Comparison of ENCODE assay signal across 11 mouse cellular contexts in the genomic region with DNA sequence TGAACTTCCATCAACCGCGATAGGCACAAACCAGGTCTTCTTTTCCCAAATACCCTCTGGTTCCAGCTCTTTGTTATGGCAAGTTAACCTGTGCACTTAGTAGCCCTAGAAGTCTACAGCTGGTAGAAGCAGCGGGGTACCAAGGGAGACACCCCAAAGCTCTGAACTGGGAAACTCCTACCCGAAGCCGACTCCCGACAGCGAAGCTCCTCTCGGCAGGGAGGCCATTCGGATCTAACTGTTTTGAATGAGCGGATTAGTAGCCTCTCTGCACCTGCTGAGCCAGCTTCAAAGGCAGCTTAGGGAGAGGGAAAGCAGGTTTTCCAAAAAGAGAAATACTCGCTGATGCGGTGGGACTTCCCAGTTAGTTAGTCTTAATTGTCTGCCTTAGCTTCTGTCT.
DNase-seq lines count a peak whose midpoint lies in the region; ATAC-seq and TF ChIP-seq lines count a peak whose summit lies in the region.
"Had no signal": no experiment of that assay in that cellular context is flagged by ENCODE, and none has a peak within 500 bp of the region (broad histone marks: within the 10 kb centered on the region; RNA-seq: fewer than 3 reads in every experiment).

No protein-coding gene starts in this region.

- H3K9me3 ChIP-seq in heart, embryonic 16.5 days (replicated peaks; ENCODE audit: control insufficient read depth, low read length), result no peaks in the 10 kb centered on the region
- no peaks in the 10 kb centered on the region for H3K9me3 ChIP-seq in hindbrain, embryonic 11.5 days (ENCODE audit: control insufficient read depth, low read length)
- H3K9me3 ChIP-seq in neural tube, embryonic 13.5 days, result no peaks in the 10 kb centered on the region
- no peaks in the 10 kb centered on the region for H3K9me3 ChIP-seq in lung, postnatal 0 days (ENCODE audit: low read length)

- peak overlapping the region; percentile 2 for H3K4me3 ChIP-seq in heart, embryonic 16.5 days (ENCODE audit: low read length)
- H3K4me3 ChIP-seq in hindbrain, embryonic 11.5 days (ENCODE audit: low read depth, low read length), result no peak overlapping the region
- peak overlapping the region; percentile 18; the same call in 1 of the 2 replicates for H3K4me3 ChIP-seq in neural tube, embryonic 13.5 days
- no peak overlapping the region for H3K4me3 ChIP-seq in lung, postnatal 0 days (ENCODE audit: low read depth, low read length)

- intact Hi-C loops in heart, postnatal 10 days (cut with DNase I), result no loop called here

- TF ChIP-seq CTCF in lung, postnatal 0 days (IDR thresholded peaks at IDR 0.05), result no peak

- TF ChIP-seq EP300 in lung, postnatal 0 days (IDR thresholded peaks at IDR 0.05), result no peak

- no peaks in the 10 kb centered on the region for H3K36me3 ChIP-seq in heart, embryonic 16.5 days (ENCODE audit: control insufficient read depth, insufficient read depth)
- no peaks in the 10 kb centered on the region for H3K36me3 ChIP-seq in hindbrain, embryonic 11.5 days (ENCODE audit: control insufficient read depth, insufficient read depth, low read length)
- H3K36me3 ChIP-seq in neural tube, embryonic 13.5 days, result no peaks in the 10 kb centered on the region
- H3K36me3 ChIP-seq in lung, postnatal 0 days (ENCODE audit: insufficient read depth, low read length), result no peaks in the 10 kb centered on the region

- no peak overlapping the region for H3K9ac ChIP-seq in heart, embryonic 16.5 days (ENCODE audit: low read length)
- no peak overlapping the region for H3K9ac ChIP-seq in hindbrain, embryonic 11.5 days (ENCODE audit: low read depth, low read length)
- H3K9ac ChIP-seq in neural tube, embryonic 13.5 days, result no peak overlapping the region
- no peak overlapping the region for H3K9ac ChIP-seq in lung, postnatal 0 days (replicated peaks; ENCODE audit: low read depth)

- DNase-seq in heart, postnatal 10 days, result no peak
- DNase-seq in embryo, embryonic 10 days (ENCODE audit: low spot score), result peak; percentile 45
- peak; percentile 10 for DNase-seq in hindbrain, embryonic 11.5 days (ENCODE audit: low spot score)
- no peak for DNase-seq in lung, postnatal 0 days (ENCODE audit: low spot score)
- DNase-seq in gastrocnemius, postnatal 10 days, result no peak
- DNase-seq in thymus, postnatal 0 days (ENCODE audit: low spot score), result no peak
- DNase-seq: adrenal gland, adult 2 months; cerebellum, postnatal 36 days; gastrocnemius, postnatal 36 days had no signal

- ATAC-seq in heart, embryonic 16.5 days (replicated peaks; ENCODE audit: extremely low read depth, insufficient read depth, low FRiP score), result no peak
- ATAC-seq in hindbrain, embryonic 11.5 days (ENCODE audit: low FRiP score), result no peak
- ATAC-seq in neural tube, embryonic 13.5 days (ENCODE audit: low read depth), result no peak
- ATAC-seq in lung, postnatal 0 days, result no peak

- 5% methylated on average over 12 of the region's 12 CpGs for WGBS in heart, embryonic 16.5 days
- 4% methylated on average over 12 of the region's 12 CpGs for WGBS in hindbrain, embryonic 11.5 days
- WGBS in neural tube, embryonic 13.5 days, result 2% methylated on average over 12 of the region's 12 CpGs
- WGBS in lung, postnatal 0 days, result 14% methylated on average over 12 of the region's 12 CpGs

- H3K4me2 ChIP-seq in heart, embryonic 16.5 days (ENCODE audit: low read depth, low read length), result peak overlapping the region; percentile 55
- H3K4me2 ChIP-seq in hindbrain, embryonic 11.5 days (replicated peaks; ENCODE audit: low read depth, low read length), result peak overlapping the region; percentile 14; the same call in 1 of the 2 replicates
- H3K4me2 ChIP-seq in neural tube, embryonic 13.5 days, result peak overlapping the region; percentile 47
- H3K4me2 ChIP-seq in lung, postnatal 0 days (replicated peaks; ENCODE audit: low read depth, low read length), result no peak overlapping the region

- no peaks in the 10 kb centered on the region for H3K4me1 ChIP-seq in heart, embryonic 16.5 days (ENCODE audit: control insufficient read depth, insufficient read depth, low read length)
- H3K4me1 ChIP-seq in hindbrain, embryonic 11.5 days (replicated peaks; ENCODE audit: control insufficient read depth, insufficient read depth, low read length), result no peaks in the 10 kb centered on the region
- H3K4me1 ChIP-seq in neural tube, embryonic 13.5 days (replicated peaks), result peaks cover 7% of the 10 kb centered on the region
- H3K4me1 ChIP-seq in lung, postnatal 0 days (ENCODE audit: insufficient read depth, low read depth, low read length), result no peaks in the 10 kb centered on the region

- H3K27ac ChIP-seq in heart, embryonic 16.5 days (ENCODE audit: low read length), result no peak overlapping the region
- no peak overlapping the region for H3K27ac ChIP-seq in hindbrain, embryonic 11.5 days (ENCODE audit: low read depth, low read length)
- no peak overlapping the region for H3K27ac ChIP-seq in neural tube, embryonic 13.5 days (replicated peaks)
- no peak overlapping the region for H3K27ac ChIP-seq in lung, postnatal 0 days (ENCODE audit: low read length)

- H3K27me3 ChIP-seq in heart, embryonic 16.5 days (ENCODE audit: control insufficient read depth, insufficient read depth, low read length), result no peaks in the 10 kb centered on the region
- no peaks in the 10 kb centered on the region for H3K27me3 ChIP-seq in hindbrain, embryonic 11.5 days (ENCODE audit: control insufficient read depth, insufficient read depth, low read length)
- H3K27me3 ChIP-seq in neural tube, embryonic 13.5 days, result peaks cover 3% of the 10 kb centered on the region; the same call in 1 of the 2 replicates
- no peaks in the 10 kb centered on the region for H3K27me3 ChIP-seq in lung, postnatal 0 days (replicated peaks; ENCODE audit: insufficient read depth, low read length)

Comparison
In these comparisons a context has a peak if more than half of its experiments do, and no peak if none do; other contexts are left out.
1. H3K4me3 ChIP-seq: peak in heart, embryonic 16.5 days (single experiment) and neural tube, embryonic 13.5 days (single experiment); none in hindbrain, embryonic 11.5 days (single experiment) and lung, postnatal 0 days (single experiment).
2. DNase-seq: peak in embryo, embryonic 10 days (single experiment) and hindbrain, embryonic 11.5 days (single experiment); none in heart, postnatal 10 days (0 of 2), lung, postnatal 0 days (single experiment), gastrocnemius, postnatal 10 days (single experiment) and thymus, postnatal 0 days (single experiment).